ENCODE assay signal across 8 mouse cellular contexts in genomic region chr13:58126862-58127765, GRCm38 (mm10). TPM values are rescaled to one million over a fixed set of nuclear protein-coding genes. Genes with fewer than 3 reads are reported as not detected.
DNase-seq lines count a peak whose midpoint lies in the region; ATAC-seq and TF ChIP-seq lines count a peak whose summit lies in the region.

No protein-coding gene starts in this region.

- H3K4me3 ChIP-seq in megakaryocyte, embryonic 14.5 days (replicated peaks): peak overlapping the region; percentile 99
- peak overlapping the region; percentile 97 for H3K4me3 ChIP-seq in forebrain, embryonic 14.5 days (ENCODE audit: low read depth, low read length)
- H3K4me3 ChIP-seq in liver, embryonic 14.5 days (ENCODE audit: insufficient read depth in 1 of 2, low read depth in 2 of 2, low read length in 2 of 2): peak overlapping the region; percentile 86 to 93
- peak overlapping the region; percentile 91 for H3K4me3 ChIP-seq in stomach, postnatal 0 days (ENCODE audit: low read depth, low read length)

- peaks cover 7% of the 10 kb centered on the region for H3K36me3 ChIP-seq in megakaryocyte, embryonic 14.5 days (replicated peaks; ENCODE audit: low read length)
- peaks cover 18% of the 10 kb centered on the region; the same call in 1 of the 2 replicates for H3K36me3 ChIP-seq in forebrain, embryonic 14.5 days (ENCODE audit: control insufficient read depth, insufficient read depth, low read length)
- peaks cover 9% of the 10 kb centered on the region for H3K36me3 ChIP-seq in liver, embryonic 14.5 days (replicated peaks; ENCODE audit: control insufficient read depth, insufficient read depth, low read depth)
- H3K36me3 ChIP-seq in stomach, postnatal 0 days (ENCODE audit: control insufficient read depth, insufficient read depth, low read length): no peaks in the 10 kb centered on the region

- no peak for TF ChIP-seq EP300 in liver, embryonic 14.5 days (IDR thresholded peaks at IDR 0.05; ENCODE audit: low read depth)
- TF ChIP-seq EP300 in stomach, postnatal 0 days (optimal IDR thresholded peaks at IDR 0.05): no peak

- no peak for ATAC-seq in megakaryocyte, adult 5-6 weeks (ENCODE audit: poor library complexity, severe bottlenecking)
- ATAC-seq in forebrain, embryonic 14.5 days: no peak
- 0 out of 2 replicates have a peak, but pooled peaks have one; percentile 3 for ATAC-seq in liver, embryonic 14.5 days (ENCODE audit: insufficient read depth)
- 0 out of 2 replicates have a peak, but pooled peaks have one; percentile 1 for ATAC-seq in stomach, postnatal 0 days (ENCODE audit: low FRiP score, low TSS enrichment)
- no peak for ATAC-seq in cerebellum, adult (ENCODE audit: insufficient number of reproducible peaks, low FRiP score, low TSS enrichment)

- no peak for TF ChIP-seq CTCF in liver, embryonic 14.5 days (IDR thresholded peaks at IDR 0.05; ENCODE audit: low read depth)
- TF ChIP-seq CTCF in stomach, postnatal 0 days (IDR thresholded peaks at IDR 0.05; ENCODE audit: low read depth): no peak

- H3K4me2 ChIP-seq in forebrain, embryonic 14.5 days (ENCODE audit: low read length): peak overlapping the region; percentile 75
- peak overlapping the region; percentile 95 for H3K4me2 ChIP-seq in liver, embryonic 14.5 days (ENCODE audit: low read depth)
- H3K4me2 ChIP-seq in stomach, postnatal 0 days (replicated peaks; ENCODE audit: low read depth): peak overlapping the region; percentile 81

- peak; percentile 45 for DNase-seq in embryo, embryonic 9.5 days (ENCODE audit: extremely low spot score)
- DNase-seq in embryo, embryonic 11 days: no peak
- DNase-seq in forebrain, embryonic 14.5 days (ENCODE audit: low spot score): no peak
- DNase-seq in liver, embryonic 14.5 days (ENCODE audit: low read depth in 3 of 3, low spot score in 3 of 3): no peak
- DNase-seq in stomach, postnatal 0 days (ENCODE audit: low spot score): no peak

- H3K9me3 ChIP-seq in megakaryocyte, embryonic 14.5 days: 0 out of 2 replicates have a peak, but pooled peaks cover 1% of the 10 kb centered on the region
- no peaks in the 10 kb centered on the region for H3K9me3 ChIP-seq in forebrain, embryonic 14.5 days (replicated peaks; ENCODE audit: control insufficient read depth, low read length)
- H3K9me3 ChIP-seq in liver, embryonic 14.5 days (ENCODE audit: control insufficient read depth, low read length): no peaks in the 10 kb centered on the region
- no peaks in the 10 kb centered on the region for H3K9me3 ChIP-seq in stomach, postnatal 0 days (ENCODE audit: control insufficient read depth, low read length)

- H3K4me1 ChIP-seq in megakaryocyte, embryonic 14.5 days: peaks cover 22% of the 10 kb centered on the region
- H3K4me1 ChIP-seq in forebrain, embryonic 14.5 days (ENCODE audit: control insufficient read depth, insufficient read depth, low read length): peaks cover 22% of the 10 kb centered on the region
- H3K4me1 ChIP-seq in liver, embryonic 14.5 days (replicated peaks; ENCODE audit: control insufficient read depth in 2 of 2, insufficient read depth in 2 of 2, low read length in 1 of 2): peaks cover 13 to 24% of the 10 kb centered on the region in 2 experiments
- no peaks in the 10 kb centered on the region; the same call in 1 of the 2 replicates for H3K4me1 ChIP-seq in stomach, postnatal 0 days (replicated peaks; ENCODE audit: control insufficient read depth, insufficient read depth)

- H3K27me3 ChIP-seq in megakaryocyte, embryonic 14.5 days (replicated peaks): no peaks in the 10 kb centered on the region
- H3K27me3 ChIP-seq in forebrain, embryonic 14.5 days (replicated peaks; ENCODE audit: control insufficient read depth, insufficient read depth, low read length): no peaks in the 10 kb centered on the region
- no peaks in the 10 kb centered on the region for H3K27me3 ChIP-seq in liver, embryonic 14.5 days (ENCODE audit: control insufficient read depth, insufficient read depth, low read length)
- no peaks in the 10 kb centered on the region for H3K27me3 ChIP-seq in stomach, postnatal 0 days (ENCODE audit: control insufficient read depth, insufficient read depth, low read length)

- peak overlapping the region; percentile 100 for H3K27ac ChIP-seq in forebrain, embryonic 14.5 days (ENCODE audit: low read depth, low read length)
- H3K27ac ChIP-seq in liver, embryonic 14.5 days: peak overlapping the region; percentile 85
- peak overlapping the region; percentile 99 for H3K27ac ChIP-seq in stomach, postnatal 0 days (replicated peaks)

- WGBS in forebrain, embryonic 14.5 days: 1% methylated on average over 49 of the region's 92 CpGs
- under 1% methylated on average over 69 of the region's 92 CpGs for WGBS in liver, embryonic 14.5 days (ENCODE audit: insufficient replicate concordance)
- under 1% methylated on average over 55 of the region's 92 CpGs for WGBS in stomach, postnatal 0 days

- H3K9ac ChIP-seq in forebrain, embryonic 14.5 days (ENCODE audit: low read length): peak overlapping the region; percentile 99
- H3K9ac ChIP-seq in liver, embryonic 14.5 days (replicated peaks): peak overlapping the region; percentile 97
- H3K9ac ChIP-seq in stomach, postnatal 0 days (ENCODE audit: low read length): peak overlapping the region; percentile 99

RNA-seq across cellular contexts. Expression of gene Hnrnpa0, which starts 1.2 kb away (rescaled TPM):
- 352 and 532 TPM in 2 replicates for polyA plus RNA-seq in megakaryocyte, embryonic 14.5 days (2012; ENCODE audit: insufficient read depth, low replicate concordance)
- 68.3 and 78.2 TPM in 2 replicates for total RNA-seq in megakaryocyte, adult 5-6 weeks (2015)
- 44.4 and 46.5 TPM in 2 replicates for total RNA-seq in megakaryocyte, adult 5-6 weeks (2017)
- polyA plus RNA-seq in forebrain, embryonic 14.5 days (2014; fragmentation: Nextera tagmentation; extraction: Ambion mirVana): 66.7 and 83.1 TPM in 2 replicates
- 44.1 and 62.9 TPM in 2 replicates for polyA plus RNA-seq in liver, embryonic 14.5 days (2012; rRNA removed)
- polyA plus RNA-seq in liver, embryonic 14.5 days (2014; fragmentation: Nextera tagmentation; extraction: Ambion mirVana): 9.7 and 10.5 TPM in 2 replicates
- 21.1 and 24.6 TPM in 2 replicates for polyA plus RNA-seq in stomach, postnatal 0 days (2015; fragmentation: Nextera tagmentation; extraction: Ambion mirVana)

RNA-seq across cellular contexts. Expression of gene Klhl3, which starts 13.7 kb away (rescaled TPM):
- not detected in 2 replicates for polyA plus RNA-seq in megakaryocyte, embryonic 14.5 days (2012; ENCODE audit: insufficient read depth, low replicate concordance)
- total RNA-seq in megakaryocyte, adult 5-6 weeks (2015): 0.07 and 0.09 TPM in 2 replicates
- total RNA-seq in megakaryocyte, adult 5-6 weeks (2017): 0.11 and 0.12 TPM in 2 replicates
- polyA plus RNA-seq in forebrain, embryonic 14.5 days (2014; fragmentation: Nextera tagmentation; extraction: Ambion mirVana): 5.3 and 6.5 TPM in 2 replicates
- 0.42 and 0.44 TPM in 2 replicates for polyA plus RNA-seq in liver, embryonic 14.5 days (2012; rRNA removed)
- polyA plus RNA-seq in liver, embryonic 14.5 days (2014; fragmentation: Nextera tagmentation; extraction: Ambion mirVana): 0.51 and 0.63 TPM in 2 replicates
- 1.1 and 1.2 TPM in 2 replicates for polyA plus RNA-seq in stomach, postnatal 0 days (2015; fragmentation: Nextera tagmentation; extraction: Ambion mirVana)

RNA-seq across cellular contexts. Expression of gene Idnk, which starts 30.3 kb away (rescaled TPM):
- polyA plus RNA-seq in megakaryocyte, embryonic 14.5 days (2012; ENCODE audit: insufficient read depth, low replicate concordance): 3.4 and 15.6 TPM in 2 replicates
- 52.9 and 53.8 TPM in 2 replicates for total RNA-seq in megakaryocyte, adult 5-6 weeks (2015)
- 36.7 and 38.7 TPM in 2 replicates for total RNA-seq in megakaryocyte, adult 5-6 weeks (2017)
- 58.6 and 72.4 TPM in 2 replicates for polyA plus RNA-seq in forebrain, embryonic 14.5 days (2014; fragmentation: Nextera tagmentation; extraction: Ambion mirVana)
- 5.8 and 6.9 TPM in 2 replicates for polyA plus RNA-seq in liver, embryonic 14.5 days (2012; rRNA removed)
- 17.7 and 18.3 TPM in 2 replicates for polyA plus RNA-seq in liver, embryonic 14.5 days (2014; fragmentation: Nextera tagmentation; extraction: Ambion mirVana)
- 35.0 and 37.5 TPM in 2 replicates for polyA plus RNA-seq in stomach, postnatal 0 days (2015; fragmentation: Nextera tagmentation; extraction: Ambion mirVana)

Comparison
In these comparisons a context has a peak if more than half of its experiments do, and no peak if none do; other contexts are left out.
1. ATAC-seq: peak in liver, embryonic 14.5 days (single experiment) and stomach, postnatal 0 days (single experiment); none in megakaryocyte, adult 5-6 weeks (single experiment), forebrain, embryonic 14.5 days (single experiment) and cerebellum, adult (single experiment).
2. Peak in every context shown above with its lines, with median percentiles within 50 percentile points of each other: H3K4me3 ChIP-seq, H3K27ac ChIP-seq, H3K4me2 ChIP-seq and H3K9ac ChIP-seq.